Mouse (Mus musculus): ENCODE data around the gene Ace. TPM values are rescaled to one million over a fixed set of nuclear protein-coding genes. Genes with fewer than 3 reads are reported as not detected.
"Not testable (repeated sequence)": the region's sequence is repeated elsewhere in the genome, so short reads cannot be mapped to it uniquely, and the experiment has no call there.

Ace gene
- polyA plus RNA-seq, 1 experiment = 8.5 TPM

- no peak for DNase-seq (ENCODE audit: extremely low spot score in 1 of 2, low spot score in 1 of 2)
These were observed 19.7 kb downstream of the Ace start for GRCm38 (mm10) chr11:105987446-105987845.

GRCm38 (mm10) chr11:105989446-105989845 is 21.7 kb downstream of the Ace start:
- no peak for DNase-seq (ENCODE audit: extremely low spot score in 1 of 2, low spot score in 1 of 2)

GRCm38 (mm10) chr11:105990231-105990630 is 22.5 kb downstream of the Ace start:
- no peak for DNase-seq (ENCODE audit: extremely low spot score in 1 of 2, low spot score in 1 of 2)

- DNase-seq (ENCODE audit: extremely low spot score in 1 of 2, low spot score in 1 of 2) = no peak
These were observed 26.6 kb downstream of the Ace start, which contains the start of gene Ace3 for GRCm38 (mm10) chr11:105994375-105994774. Ace3 (plus strand) TSS chr11:105994675.

GRCm38 (mm10) chr11:106000062-106000461 is 32.3 kb downstream of the Ace start:
- no peak for DNase-seq (ENCODE audit: extremely low spot score in 1 of 2, low spot score in 1 of 2)

GRCm38 (mm10) chr11:106001718-106002117 is 34.0 kb downstream of the Ace start:
- peak in 1 of 2 experiments; percentile 69 for DNase-seq (ENCODE audit: extremely low spot score in 1 of 2, low spot score in 1 of 2)

GRCm38 (mm10) chr11:106004576-106004975 is 36.8 kb downstream of the Ace start:
- DNase-seq (ENCODE audit: extremely low spot score in 1 of 2, low spot score in 1 of 2) = no peak

- DNase-seq (ENCODE audit: extremely low spot score in 1 of 2, low spot score in 1 of 2) = no peak
These were observed 38.2 kb downstream of the Ace start for GRCm38 (mm10) chr11:106005970-106006369.

- DNase-seq (ENCODE audit: extremely low spot score in 1 of 2, low spot score in 1 of 2) = no peak
These were observed 40.1 kb downstream of the Ace start, which contains the start of gene Kcnh6 for GRCm38 (mm10) chr11:106007821-106008220. Kcnh6 (plus strand) TSS chr11:106008124.

GRCm38 (mm10) chr11:106012711-106013110 is 45.0 kb downstream of the Ace start:
- no peak for DNase-seq (ENCODE audit: extremely low spot score in 1 of 2, low spot score in 1 of 2)

- DNase-seq (ENCODE audit: extremely low spot score in 1 of 2, low spot score in 1 of 2) = peak in 1 of 2 experiments; percentile 56
These were observed 45.9 kb downstream of the Ace start for GRCm38 (mm10) chr11:106013556-106014225.

GRCm38 (mm10) chr11:106016440-106016839 is 48.7 kb downstream of the Ace start:
- peak in 1 of 2 experiments; percentile 44 for DNase-seq (ENCODE audit: extremely low spot score in 1 of 2, low spot score in 1 of 2)

GRCm38 (mm10) chr11:106020051-106020763 is 52.5 kb downstream of the Ace start:
- peak in 1 of 2 experiments; percentile 54 for DNase-seq (ENCODE audit: extremely low spot score in 1 of 2, low spot score in 1 of 2)

GRCm38 (mm10) chr11:106025774-106026173 is 58.0 kb downstream of the Ace start:
- no peak for DNase-seq (ENCODE audit: extremely low spot score in 1 of 2, low spot score in 1 of 2)

- peak; percentile 44 to 84 for DNase-seq (ENCODE audit: extremely low spot score in 1 of 2, low spot score in 1 of 2)
These were observed 58.9 kb downstream of the Ace start for GRCm38 (mm10) chr11:106026465-106027151.

- DNase-seq (ENCODE audit: extremely low spot score in 1 of 2, low spot score in 1 of 2) = no peak
These were observed 59.9 kb downstream of the Ace start for GRCm38 (mm10) chr11:106027607-106028006.

GRCm38 (mm10) chr11:106032074-106032473 is 64.3 kb downstream of the Ace start:
- not testable (repeated sequence) for DNase-seq (ENCODE audit: extremely low spot score in 1 of 2, low spot score in 1 of 2)

- DNase-seq (ENCODE audit: extremely low spot score in 1 of 2, low spot score in 1 of 2) = peak in 1 of 2 experiments; percentile 26
These were observed 65.8 kb downstream of the Ace start for GRCm38 (mm10) chr11:106033491-106033919.

- DNase-seq (ENCODE audit: extremely low spot score in 1 of 2, low spot score in 1 of 2) = no peak
These were observed 67.2 kb downstream of the Ace start for GRCm38 (mm10) chr11:106034986-106035385.

- DNase-seq (ENCODE audit: extremely low spot score in 1 of 2, low spot score in 1 of 2) = peak; percentile 97 to 100
These were observed 69.0 kb downstream of the Ace start, which contains the start of gene Dcaf7 for GRCm38 (mm10) chr11:106036548-106037417. Dcaf7 (plus strand) TSS chr11:106036872.

Data from frontal cortex, adult 2 months (tissue).